Mouse (Mus musculus): ENCODE measurements around the gene Ptprm. TPM values are rescaled to one million over a fixed set of nuclear protein-coding genes. Genes with fewer than 3 reads are reported as not detected.

Ptprm gene
- polyA plus RNA-seq, 1 experiment from 2014 or later = 1.6 TPM

- H3K4me2 ChIP-seq (ENCODE audit: low read depth, low read length) = no peak overlapping the region
- H3K9ac ChIP-seq (ENCODE audit: low read depth, low read length) = no peak overlapping the region
- H3K4me3 ChIP-seq (ENCODE audit: low read depth, low read length) = no peak overlapping the region
- no peaks in the 10 kb centered on the region for H3K27me3 ChIP-seq (ENCODE audit: control insufficient read depth, insufficient read depth, low read depth, low read length)
- H3K4me1 ChIP-seq (ENCODE audit: control insufficient read depth, low read depth, low read length) = no peaks in the 10 kb centered on the region
- no peaks in the 10 kb centered on the region for H3K9me3 ChIP-seq (replicated peaks; ENCODE audit: control insufficient read depth, low read length)
- ATAC-seq (ENCODE audit: low read depth) = no peak
- no peaks in the 10 kb centered on the region for H3K36me3 ChIP-seq (ENCODE audit: control insufficient read depth, insufficient read depth)
- WGBS (ENCODE audit: insufficient replicate concordance) = 36% methylated on average over 3 of the region's 3 CpGs
- H3K27ac ChIP-seq (ENCODE audit: low read length) = no peak overlapping the region
Observed at GRCm38 (mm10) chr17:66755191-66755654, 599.0 kb downstream of the Ptprm start.

GRCm38 (mm10) chr17:66754208-66754865 is 599.9 kb downstream of the Ptprm start:
- 63% methylated on average over 9 of the region's 9 CpGs for WGBS (ENCODE audit: insufficient replicate concordance)
- Histone ChIP-seq H3K4me3 (ENCODE audit: low read depth, low read length) (no peak overlapping the region), H3K36me3 (ENCODE audit: control insufficient read depth, insufficient read depth) (no peaks in the 10 kb centered on the region), H3K27ac (ENCODE audit: low read length) (no peak overlapping the region), H3K4me1 (ENCODE audit: control insufficient read depth, low read depth, low read length) (no peaks in the 10 kb centered on the region), H3K9ac (ENCODE audit: low read depth, low read length) (no peak overlapping the region), H3K4me2 (ENCODE audit: low read depth, low read length) (no peak overlapping the region), H3K9me3 (replicated peaks; ENCODE audit: control insufficient read depth, low read length) (no peaks in the 10 kb centered on the region), H3K27me3 (ENCODE audit: control insufficient read depth, insufficient read depth, low read depth, low read length) (no peaks in the 10 kb centered on the region)
- no peak for ATAC-seq (ENCODE audit: low read depth)

GRCm38 (mm10) chr17:66751746-66752145 is 602.5 kb downstream of the Ptprm start:
- ATAC-seq (ENCODE audit: low read depth) = no peak
- Histone ChIP-seq H3K4me1 (ENCODE audit: control insufficient read depth, low read depth, low read length) (no peaks in the 10 kb centered on the region), H3K9ac (ENCODE audit: low read depth, low read length) (no peak overlapping the region), H3K36me3 (ENCODE audit: control insufficient read depth, insufficient read depth) (no peaks in the 10 kb centered on the region), H3K9me3 (replicated peaks; ENCODE audit: control insufficient read depth, low read length) (no peaks in the 10 kb centered on the region), H3K4me2 (ENCODE audit: low read depth, low read length) (no peak overlapping the region), H3K4me3 (ENCODE audit: low read depth, low read length) (no peak overlapping the region), H3K27me3 (ENCODE audit: control insufficient read depth, insufficient read depth, low read depth, low read length) (no peaks in the 10 kb centered on the region), H3K27ac (ENCODE audit: low read length) (no peak overlapping the region)
- 66% methylated on average over 8 of the region's 8 CpGs for WGBS (ENCODE audit: insufficient replicate concordance)

DNA sequence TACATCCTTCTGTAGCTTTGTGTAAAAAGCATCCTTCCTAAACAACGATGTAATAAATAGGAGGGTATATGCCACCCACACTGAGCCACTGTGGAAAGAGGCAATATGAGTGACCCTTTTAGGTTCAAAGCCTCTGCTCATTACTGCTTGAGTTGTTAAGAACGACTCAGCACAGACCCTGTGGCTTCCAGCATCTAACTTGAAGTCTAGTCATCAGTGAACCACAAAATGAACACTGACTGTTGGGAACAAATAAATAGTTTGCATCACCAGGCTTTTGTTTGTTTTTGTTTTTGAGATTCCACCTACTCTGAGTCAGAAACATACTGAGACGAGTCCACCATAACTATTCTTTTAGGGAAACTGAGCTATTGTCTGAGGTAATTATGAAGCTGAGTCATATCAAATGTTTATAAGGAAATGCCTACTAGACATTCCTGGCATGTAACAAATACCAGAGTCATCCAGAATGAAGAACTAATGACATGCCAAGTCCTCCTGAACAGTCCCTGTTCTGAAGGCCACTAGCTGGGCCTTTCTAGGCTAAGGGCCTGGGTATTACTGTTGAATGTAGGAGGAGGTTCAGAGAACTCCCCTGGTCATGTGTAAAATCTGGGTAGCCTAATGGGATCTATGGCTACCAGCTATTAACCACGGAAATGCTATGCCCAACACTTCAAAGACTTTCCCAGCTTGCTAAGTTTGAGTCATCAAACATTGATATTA is 603.6 kb downstream of the Ptprm start:
- H3K27me3 ChIP-seq (ENCODE audit: control insufficient read depth, insufficient read depth, low read depth, low read length) = no peaks in the 10 kb centered on the region
- no peak overlapping the region for H3K9ac ChIP-seq (ENCODE audit: low read depth, low read length)
- WGBS (ENCODE audit: insufficient replicate concordance) = 48% methylated on average over 4 of the region's 4 CpGs
- ATAC-seq (ENCODE audit: low read depth) = no peak
- H3K4me2 ChIP-seq (ENCODE audit: low read depth, low read length) = no peak overlapping the region
- no peak overlapping the region for H3K27ac ChIP-seq (ENCODE audit: low read length)
- H3K36me3 ChIP-seq (ENCODE audit: control insufficient read depth, insufficient read depth) = no peaks in the 10 kb centered on the region
- no peak overlapping the region for H3K4me3 ChIP-seq (ENCODE audit: low read depth, low read length)
- no peaks in the 10 kb centered on the region for H3K4me1 ChIP-seq (ENCODE audit: control insufficient read depth, low read depth, low read length)
- no peaks in the 10 kb centered on the region for H3K9me3 ChIP-seq (replicated peaks; ENCODE audit: control insufficient read depth, low read length)

- no peaks in the 10 kb centered on the region for H3K36me3 ChIP-seq (ENCODE audit: control insufficient read depth, insufficient read depth)
- H3K4me3 ChIP-seq (ENCODE audit: low read depth, low read length) = no peak overlapping the region
- H3K9ac ChIP-seq (ENCODE audit: low read depth, low read length) = no peak overlapping the region
- H3K27ac ChIP-seq (ENCODE audit: low read length) = no peak overlapping the region
- 69% methylated on average over 7 of the region's 7 CpGs for WGBS (ENCODE audit: insufficient replicate concordance)
- H3K4me1 ChIP-seq (ENCODE audit: control insufficient read depth, low read depth, low read length) = no peaks in the 10 kb centered on the region
- no peak overlapping the region for H3K4me2 ChIP-seq (ENCODE audit: low read depth, low read length)
- no peaks in the 10 kb centered on the region for H3K9me3 ChIP-seq (replicated peaks; ENCODE audit: control insufficient read depth, low read length)
- no peaks in the 10 kb centered on the region for H3K27me3 ChIP-seq (ENCODE audit: control insufficient read depth, insufficient read depth, low read depth, low read length)
- no peak for ATAC-seq (ENCODE audit: low read depth)
Observed at GRCm38 (mm10) chr17:66749976-66750375, 604.3 kb downstream of the Ptprm start.

- Histone ChIP-seq H3K9ac (ENCODE audit: low read depth, low read length) (no peak overlapping the region), H3K9me3 (replicated peaks; ENCODE audit: control insufficient read depth, low read length) (no peaks in the 10 kb centered on the region), H3K27ac (ENCODE audit: low read length) (no peak overlapping the region), H3K4me2 (ENCODE audit: low read depth, low read length) (no peak overlapping the region), H3K4me3 (ENCODE audit: low read depth, low read length) (no peak overlapping the region), H3K27me3 (ENCODE audit: control insufficient read depth, insufficient read depth, low read depth, low read length) (no peaks in the 10 kb centered on the region), H3K36me3 (ENCODE audit: control insufficient read depth, insufficient read depth) (no peaks in the 10 kb centered on the region), H3K4me1 (ENCODE audit: control insufficient read depth, low read depth, low read length) (no peaks in the 10 kb centered on the region)
- ATAC-seq (ENCODE audit: low read depth) = no peak
- 68% methylated on average over 8 of the region's 8 CpGs for WGBS (ENCODE audit: insufficient replicate concordance)
Observed at GRCm38 (mm10) chr17:66746506-66746905, 607.8 kb downstream of the Ptprm start.

- H3K4me2 ChIP-seq (ENCODE audit: low read depth, low read length) = no peak overlapping the region
- H3K9ac ChIP-seq (ENCODE audit: low read depth, low read length) = no peak overlapping the region
- no peaks in the 10 kb centered on the region for H3K27me3 ChIP-seq (ENCODE audit: control insufficient read depth, insufficient read depth, low read depth, low read length)
- ATAC-seq (ENCODE audit: low read depth) = no peak
- no peak overlapping the region for H3K27ac ChIP-seq (ENCODE audit: low read length)
- no peaks in the 10 kb centered on the region for H3K4me1 ChIP-seq (ENCODE audit: control insufficient read depth, low read depth, low read length)
- no peak overlapping the region for H3K4me3 ChIP-seq (ENCODE audit: low read depth, low read length)
- no peaks in the 10 kb centered on the region for H3K36me3 ChIP-seq (ENCODE audit: control insufficient read depth, insufficient read depth)
- whole genome bisulfite sequencing (ENCODE audit: insufficient replicate concordance) = 49% methylated on average over 7 of the region's 7 CpGs
- no peaks in the 10 kb centered on the region for H3K9me3 ChIP-seq (replicated peaks; ENCODE audit: control insufficient read depth, low read length)
Observed at GRCm38 (mm10) chr17:66743321-66743720, 610.9 kb downstream of the Ptprm start.

GRCm38 (mm10) chr17:66738779-66739345 is 615.4 kb downstream of the Ptprm start:
- Histone ChIP-seq H3K9ac (ENCODE audit: low read depth, low read length) (no peak overlapping the region), H3K4me1 (ENCODE audit: control insufficient read depth, low read depth, low read length) (no peaks in the 10 kb centered on the region), H3K9me3 (replicated peaks; ENCODE audit: control insufficient read depth, low read length) (no peaks in the 10 kb centered on the region), H3K27me3 (ENCODE audit: control insufficient read depth, insufficient read depth, low read depth, low read length) (no peaks in the 10 kb centered on the region), H3K27ac (ENCODE audit: low read length) (no peak overlapping the region), H3K4me3 (ENCODE audit: low read depth, low read length) (no peak overlapping the region), H3K4me2 (ENCODE audit: low read depth, low read length) (no peak overlapping the region), H3K36me3 (ENCODE audit: control insufficient read depth, insufficient read depth) (no peaks in the 10 kb centered on the region)
- WGBS (ENCODE audit: insufficient replicate concordance) = 61% methylated on average over 8 of the region's 8 CpGs
- no peak for ATAC-seq (ENCODE audit: low read depth)

DNA sequence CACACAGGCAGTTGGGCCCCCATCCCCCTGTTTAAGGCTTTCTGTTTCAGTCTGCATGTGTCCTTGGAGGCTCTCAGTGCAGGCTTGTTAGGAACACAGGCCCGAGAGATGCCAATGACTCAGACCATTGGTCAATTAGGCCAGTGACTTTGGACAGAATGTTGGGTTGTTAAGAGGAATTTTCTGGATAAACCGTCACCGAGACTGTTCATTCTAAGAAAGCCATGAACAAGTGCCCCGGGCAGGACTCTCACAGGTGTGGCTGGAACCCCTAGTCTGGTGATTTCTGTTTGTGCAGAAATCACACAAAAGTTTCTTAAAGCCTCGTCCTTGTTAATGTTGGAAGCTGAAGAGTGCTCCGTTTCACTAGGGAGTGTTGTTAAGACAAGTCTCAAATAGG is 615.9 kb downstream of the Ptprm start:
- H3K9me3 ChIP-seq (replicated peaks; ENCODE audit: control insufficient read depth, low read length) = no peaks in the 10 kb centered on the region
- 66% methylated on average over 6 of the region's 6 CpGs for WGBS (ENCODE audit: insufficient replicate concordance)
- no peak for ATAC-seq (ENCODE audit: low read depth)

More for the DNA sequence above, 615.9 kb downstream of the Ptprm start:
- Histone ChIP-seq H3K4me2 (ENCODE audit: low read depth, low read length) (no peak overlapping the region), H3K4me3 (ENCODE audit: low read depth, low read length) (no peak overlapping the region), H3K4me1 (ENCODE audit: control insufficient read depth, low read depth, low read length) (no peaks in the 10 kb centered on the region), H3K27me3 (ENCODE audit: control insufficient read depth, insufficient read depth, low read depth, low read length) (no peaks in the 10 kb centered on the region), H3K27ac (ENCODE audit: low read length) (no peak overlapping the region), H3K9ac (ENCODE audit: low read depth, low read length) (no peak overlapping the region), H3K36me3 (ENCODE audit: control insufficient read depth, insufficient read depth) (no peaks in the 10 kb centered on the region)
